Mouse (Mus musculus): ENCODE measurements around the gene Bean1. TPM values are rescaled to one million over a fixed set of nuclear protein-coding genes. Genes with fewer than 3 reads are reported as not detected.
"Not testable (repeated sequence)": the region's sequence is repeated elsewhere in the genome, so short reads cannot be mapped to it uniquely, and the experiment has no call there.

The Bean1 gene
- total RNA-seq, 2 experiments from 2014 or later, result 11.0 to 11.6 TPM

DNA sequence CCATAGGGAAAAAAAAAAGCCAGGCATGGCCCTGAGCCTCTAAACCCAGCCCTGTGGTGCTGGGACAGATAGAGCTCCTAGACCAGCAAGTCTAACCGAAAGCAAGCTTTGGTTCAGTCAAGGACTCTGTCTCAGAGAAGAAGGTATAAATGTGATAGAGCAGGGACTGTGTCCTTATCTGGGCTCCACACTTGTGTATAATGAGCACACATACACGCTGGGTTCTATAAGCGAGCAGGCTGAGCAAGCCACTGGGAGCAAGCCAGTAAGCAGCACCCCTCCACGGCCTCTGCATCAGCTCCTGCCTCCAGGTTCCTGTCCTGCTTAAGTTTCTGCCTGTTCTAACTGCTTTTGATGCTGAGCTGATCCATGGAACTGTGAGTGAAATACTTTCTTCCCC, 61.8 kb downstream of the Bean1 start:
- intact Hi-C loops (cut with DNase I), result no loop called here
- DNase-seq (ENCODE audit: low spot score in 2 of 2), result no peak

DNA sequence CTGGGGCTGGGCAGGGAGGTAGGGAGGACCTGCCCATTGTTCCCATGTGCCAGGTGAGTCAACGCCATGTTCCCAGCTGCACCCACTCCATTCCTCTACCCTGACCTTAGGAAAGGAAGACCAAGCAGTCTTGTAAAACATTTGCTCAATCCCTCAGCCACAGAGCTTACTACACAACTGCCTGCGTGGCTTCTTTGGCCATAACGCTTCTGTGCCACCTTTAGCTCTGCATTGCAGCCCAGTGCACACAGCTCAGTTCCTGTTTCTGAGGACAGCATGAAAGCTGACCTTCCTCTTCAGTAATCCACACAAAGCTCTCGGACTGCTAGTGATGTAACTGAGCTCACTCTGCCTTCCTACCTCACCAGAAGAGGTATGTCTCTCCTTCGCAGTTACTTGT, 62.7 kb downstream of the Bean1 start:
- intact Hi-C loops (cut with DNase I), result no loop called here
- DNase-seq (ENCODE audit: low spot score in 2 of 2), result no peak

DNA sequence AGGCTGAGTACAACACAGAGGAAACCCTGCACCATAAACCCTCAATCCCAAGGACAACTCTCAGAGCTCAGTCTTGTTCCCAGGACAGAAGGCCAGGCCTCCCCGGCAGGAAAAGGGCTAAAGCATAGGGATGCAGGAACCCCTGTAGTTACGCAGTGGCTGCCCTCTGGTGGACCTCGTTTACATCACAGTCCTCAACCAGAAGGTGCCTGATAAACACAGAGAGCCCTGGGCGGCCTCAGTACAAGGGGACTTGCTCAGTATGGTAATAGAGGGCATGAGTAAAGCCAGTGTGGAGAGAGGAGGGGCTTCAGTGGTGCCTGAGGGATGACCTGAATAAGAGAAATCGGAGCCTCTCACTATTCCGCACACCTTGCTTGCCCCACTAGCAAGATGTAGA, 64.3 kb downstream of the Bean1 start:
- intact Hi-C loops (cut with DNase I), result no loop called here
- DNase-seq (ENCODE audit: low spot score in 2 of 2), result no peak

DNA sequence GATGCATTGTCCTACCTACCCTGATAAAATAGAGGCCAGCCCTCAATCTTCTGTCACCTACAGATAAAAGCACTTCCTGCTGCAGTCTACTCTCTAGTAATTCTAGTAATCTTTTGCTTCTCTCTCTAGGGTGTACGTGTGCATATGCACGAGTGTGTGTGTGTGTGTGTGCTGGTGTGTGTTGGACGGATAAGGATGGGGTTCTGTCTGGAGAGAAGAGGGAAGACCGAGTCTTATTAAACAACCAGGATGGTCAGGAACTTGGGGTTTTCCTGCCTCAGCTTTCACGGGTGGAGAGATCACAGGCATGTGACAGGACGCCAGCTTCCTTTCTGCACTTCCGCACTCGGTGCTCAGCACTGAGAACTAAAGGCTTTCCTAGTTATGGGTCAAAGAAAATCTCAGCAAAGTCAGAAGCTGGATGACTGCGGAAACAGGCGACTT, 69.2 kb downstream of the Bean1 start:
- no peak for DNase-seq (ENCODE audit: low spot score in 2 of 2)
- intact Hi-C loops (cut with DNase I), result no loop called here

DNA sequence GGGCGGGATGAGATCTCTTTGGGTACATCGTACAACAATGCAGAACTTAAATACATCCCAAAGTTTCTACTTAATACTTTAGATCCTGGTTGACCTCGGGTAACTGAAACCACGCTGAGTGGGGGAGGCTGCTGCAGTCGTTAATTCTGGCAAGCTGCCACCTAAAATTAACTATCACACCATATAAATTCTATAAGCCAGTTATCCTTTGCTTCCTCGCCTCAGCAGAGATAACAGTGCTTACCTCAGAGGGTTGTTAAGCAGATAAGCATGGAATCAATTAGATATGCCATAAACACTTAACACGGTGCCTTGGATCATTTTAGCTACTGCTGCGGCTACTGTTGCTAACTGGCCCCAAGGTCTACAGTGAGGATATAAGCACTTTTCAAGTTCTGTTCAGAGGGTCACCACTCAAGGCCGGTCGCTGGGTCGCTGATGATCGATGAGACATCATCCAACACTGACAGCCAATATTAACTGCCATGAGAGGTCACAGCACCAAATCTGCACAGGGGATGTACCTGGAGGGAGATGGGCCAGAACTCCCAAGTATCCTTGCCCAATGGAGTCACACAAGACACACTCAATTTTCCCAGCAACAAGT, 71.9 kb downstream of the Bean1 start:
- DNase-seq (ENCODE audit: low spot score in 2 of 2), result no peak
- intact Hi-C loops (cut with DNase I), result loop anchor here (10.0 kb wide), 1 partner anchor 193 kb away; no protein-coding TSS in a partner anchor

DNA sequence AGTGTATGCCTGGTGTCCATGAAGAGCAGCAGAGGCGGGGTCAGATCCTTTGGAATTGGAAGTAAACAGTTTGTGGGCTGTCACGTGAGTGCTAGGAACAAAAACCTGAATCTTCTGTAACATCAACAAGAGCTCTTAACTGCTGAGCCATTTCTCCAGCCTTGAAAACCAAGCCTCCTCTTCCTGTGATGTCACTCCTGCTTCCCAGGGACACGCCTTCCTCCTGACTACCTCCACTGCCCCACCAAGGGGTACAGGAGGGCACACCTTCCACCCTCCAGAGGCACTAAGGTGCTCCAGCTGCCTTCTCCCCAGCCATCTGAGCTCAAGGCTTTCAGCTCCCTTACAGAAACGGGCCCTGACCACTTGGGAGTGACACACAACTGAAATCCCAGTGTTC, 76.4 kb downstream of the Bean1 start:
- intact Hi-C loops (cut with DNase I), result loop anchor here (10.0 kb wide), 1 partner anchor 188 kb away; no protein-coding TSS in a partner anchor

DNA sequence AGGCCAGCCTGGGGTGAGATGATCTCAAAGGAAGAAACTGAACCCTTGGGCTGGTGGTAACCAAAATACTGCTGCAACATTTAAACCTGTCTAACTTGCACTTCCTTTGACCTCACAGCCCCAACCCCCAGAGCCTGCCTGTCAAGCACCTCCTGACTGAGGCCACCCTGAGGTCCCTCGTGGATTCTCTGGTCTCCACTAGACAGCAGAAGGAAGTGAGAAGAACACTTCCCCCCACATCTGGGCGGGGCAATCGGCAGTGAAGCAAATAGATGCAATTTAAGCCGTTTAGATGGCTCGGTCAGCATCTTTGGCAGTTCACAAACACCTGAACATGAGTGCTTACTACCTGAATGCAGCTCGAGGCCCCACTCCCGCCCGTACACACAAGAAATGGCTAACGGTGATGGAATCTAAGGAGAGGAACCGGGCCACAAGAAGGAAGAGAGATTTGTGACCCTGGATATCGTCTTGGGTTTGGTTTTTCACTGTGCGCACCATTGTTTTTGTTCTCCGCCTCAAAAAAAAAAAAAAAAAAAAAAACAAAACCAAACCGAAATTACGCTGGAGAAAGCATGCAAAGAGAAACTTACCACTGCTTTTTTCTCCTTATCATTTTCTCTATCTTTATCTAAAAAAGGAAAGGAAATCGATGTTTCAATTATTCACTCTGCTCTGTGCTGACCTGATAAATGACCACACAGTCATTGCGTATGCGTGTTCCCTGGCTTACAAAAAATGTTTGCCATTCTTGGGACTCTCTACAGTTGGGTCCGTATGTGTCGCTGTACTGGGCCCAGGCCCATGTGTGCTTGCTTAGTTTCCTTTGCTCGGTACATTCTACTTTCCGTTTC, 77.0 kb downstream of the Bean1 start:
- DNase-seq (ENCODE audit: low spot score in 2 of 2), result no peak
- intact Hi-C loops (cut with DNase I), result loop anchor here (10.0 kb wide), 1 partner anchor 188 kb away; no protein-coding TSS in a partner anchor

More for the DNA sequence above, 76.4 kb downstream of the Bean1 start:
- no peak for DNase-seq (ENCODE audit: low spot score in 2 of 2)

DNA sequence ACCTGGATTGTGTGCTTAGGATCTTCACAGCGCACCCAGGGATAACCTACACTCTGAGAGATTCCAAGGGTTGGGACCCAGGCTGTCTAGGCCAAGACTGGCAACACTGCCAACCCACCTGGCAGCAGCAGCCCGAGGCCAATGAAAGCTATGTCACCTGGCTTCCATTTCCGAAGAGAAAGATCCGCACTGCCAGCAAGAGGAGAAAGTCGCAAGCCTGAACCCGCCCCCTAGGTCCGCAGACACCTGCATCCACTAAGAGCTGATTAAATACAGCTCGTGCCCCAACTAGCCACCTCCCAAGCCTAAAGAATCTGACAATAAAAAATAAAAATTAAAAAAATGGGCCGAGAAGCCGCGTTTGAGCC, 77.7 kb downstream of the Bean1 start:
- intact Hi-C loops (cut with DNase I), result loop anchor here (10.0 kb wide), 1 partner anchor 187 kb away; no protein-coding TSS in a partner anchor
- no peak for DNase-seq (ENCODE audit: low spot score in 2 of 2)

DNA sequence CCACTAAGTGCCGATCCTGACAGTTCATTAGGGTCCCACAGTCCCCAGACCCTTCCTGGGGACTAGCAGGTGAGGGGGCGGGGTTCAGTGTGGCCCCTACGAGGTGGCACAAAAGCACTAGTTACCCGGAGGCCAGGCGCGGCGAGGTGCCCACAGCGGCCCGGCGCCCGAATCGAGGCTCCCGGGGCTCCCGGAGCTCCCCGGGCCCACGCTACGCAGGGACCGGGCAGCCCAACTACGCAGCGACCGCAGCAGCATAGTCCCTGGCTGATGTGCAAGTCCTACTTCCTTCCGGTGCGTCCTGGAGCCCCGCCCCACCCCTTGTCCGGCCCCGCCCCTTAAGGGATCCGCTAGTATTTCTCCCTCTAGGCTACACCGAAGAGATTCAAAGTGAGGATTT, 78.0 kb downstream of the Bean1 start, which contains the start of gene Tk2:
Tk2 (minus strand) TSS at position 283 of the 400 bp plus-strand sequence.
- intact Hi-C loops (cut with DNase I), result loop anchor here (10.0 kb wide), 1 partner anchor 187 kb away; no protein-coding TSS in a partner anchor
- peak; percentile 75 to 81 for DNase-seq (ENCODE audit: low spot score in 2 of 2)

DNA sequence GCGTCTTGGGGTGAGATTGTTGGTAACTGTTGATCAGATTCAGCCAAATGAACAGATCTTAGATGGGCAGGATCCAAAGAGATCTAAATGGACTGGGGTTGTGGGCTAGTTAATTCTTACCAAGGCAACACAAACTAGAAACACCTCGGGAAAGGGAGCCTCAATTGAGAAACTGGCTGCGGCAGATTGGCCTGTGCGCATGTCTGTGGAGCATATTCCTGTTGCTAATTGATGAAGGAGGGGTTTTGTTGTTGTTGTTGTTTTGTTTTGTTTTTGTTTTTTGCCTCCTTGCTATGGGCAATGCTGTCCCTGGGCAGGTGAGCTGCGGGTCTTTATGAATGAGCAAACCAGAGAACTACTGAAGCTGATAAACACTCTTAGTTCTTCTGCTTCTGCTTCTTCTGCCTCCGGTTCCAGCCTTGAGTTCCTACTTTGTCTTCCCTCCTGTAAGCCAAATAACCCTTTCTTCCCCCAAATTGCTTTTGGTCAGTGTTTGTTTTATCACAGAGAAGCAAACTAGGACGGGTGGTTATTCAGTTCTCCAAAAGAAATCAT, 79.3 kb downstream of the Bean1 start:
- DNase-seq (ENCODE audit: low spot score in 2 of 2), result no peak
- intact Hi-C loops (cut with DNase I), result loop anchor here (10.0 kb wide), 1 partner anchor 185 kb away; no protein-coding TSS in a partner anchor

DNA sequence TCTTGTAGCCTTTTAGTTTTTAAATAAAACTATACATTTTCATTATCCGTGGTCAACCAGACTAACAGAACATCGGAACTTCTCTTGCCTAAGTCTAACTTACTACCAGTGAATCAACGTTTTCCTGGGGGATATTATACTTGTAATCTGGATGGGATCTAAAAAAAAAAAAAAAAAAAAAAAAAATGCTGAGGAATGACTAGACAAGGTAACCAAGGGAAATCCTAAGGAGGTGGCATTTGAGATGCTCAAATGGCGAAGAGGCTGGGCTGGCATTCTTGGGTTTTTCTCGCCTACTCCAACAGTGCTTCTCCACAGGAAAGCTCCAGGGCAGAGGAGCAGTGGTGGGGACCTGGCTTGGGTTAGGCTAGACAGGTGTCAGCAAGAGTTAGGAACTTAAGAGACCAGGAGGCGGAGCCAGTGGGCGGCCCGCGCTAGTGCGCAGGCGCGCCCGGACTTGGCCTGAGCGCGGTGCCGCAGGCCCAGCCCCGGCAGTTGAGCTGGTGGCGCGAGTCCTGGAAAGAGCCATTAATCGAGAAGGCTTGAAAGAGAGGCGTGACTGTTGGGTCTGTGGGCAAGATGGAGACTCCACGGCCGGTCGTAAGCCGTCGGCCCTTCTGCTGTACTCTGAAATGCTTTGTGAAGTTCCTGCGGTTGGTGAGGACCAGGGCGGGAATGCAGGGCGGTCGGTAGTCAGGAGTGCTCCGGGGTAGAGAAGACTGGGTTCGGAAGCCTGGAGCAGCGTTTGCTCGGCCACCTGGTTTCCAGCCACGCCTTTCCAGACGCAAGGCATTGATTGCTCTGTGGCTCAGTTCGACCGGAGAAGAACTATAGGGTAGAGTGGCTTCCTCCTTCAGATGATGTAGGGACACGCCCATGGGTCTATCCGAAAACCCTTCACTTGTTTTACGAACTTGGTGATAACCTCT, 80.5 kb downstream of the Bean1 start, which contains the start of gene Cklf:
Cklf (plus strand) TSS at position 423 of the 929 bp plus-strand sequence.
- DNase-seq (ENCODE audit: low spot score in 2 of 2), result peak; percentile 78 to 81
- intact Hi-C loops (cut with DNase I), result loop anchor here (5.0 kb wide), 1 partner anchor 92 kb away; no protein-coding TSS in a partner anchor

DNA sequence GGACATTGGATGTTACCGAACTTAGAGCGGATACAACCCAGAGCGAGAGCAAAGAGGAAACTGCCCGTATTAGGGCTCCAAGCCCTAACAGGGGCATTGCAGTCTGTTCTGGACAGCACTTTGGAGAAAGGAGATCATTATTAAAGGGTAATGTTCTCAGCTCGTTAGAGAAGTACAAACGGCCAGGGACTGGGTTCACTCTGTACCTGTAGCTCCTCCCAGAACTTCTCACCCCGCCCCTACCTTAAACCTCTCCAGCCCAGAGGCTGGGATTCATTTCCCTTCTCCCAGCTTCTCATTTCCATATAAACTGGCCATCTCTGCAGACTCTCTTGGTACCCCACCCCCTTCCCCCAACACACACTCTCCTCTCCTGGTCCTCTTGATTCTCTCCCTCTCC, 81.2 kb downstream of the Bean1 start:
- DNase-seq (ENCODE audit: low spot score in 2 of 2), result no peak

DNA sequence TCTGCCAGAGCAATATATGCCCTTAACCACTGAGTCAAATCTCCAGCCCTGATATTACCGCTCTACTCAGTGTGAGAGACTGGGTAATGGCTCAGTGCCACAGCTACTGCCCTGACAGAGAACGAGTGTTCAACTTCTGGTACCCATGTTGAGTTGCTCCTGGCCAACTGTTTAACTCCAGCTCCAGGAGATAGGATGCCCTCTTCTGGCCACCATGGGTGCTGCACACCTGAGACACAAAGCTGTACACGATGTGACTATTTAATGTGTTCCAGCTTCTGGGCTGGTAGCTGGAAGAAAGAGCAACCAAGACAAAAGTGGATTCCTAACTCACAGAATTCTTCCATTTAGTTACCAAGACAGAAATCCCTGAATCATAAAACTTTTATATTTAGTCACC, 82.8 kb downstream of the Bean1 start:
- intact Hi-C loops (cut with DNase I), result loop anchor here (5.0 kb wide), 1 partner anchor 89 kb away; no protein-coding TSS in a partner anchor
- DNase-seq (ENCODE audit: low spot score in 2 of 2), result no peak

More for the DNA sequence above, 81.2 kb downstream of the Bean1 start:
- intact Hi-C loops (cut with DNase I), result loop anchor here (5.0 kb wide), 1 partner anchor 91 kb away; no protein-coding TSS in a partner anchor

DNA sequence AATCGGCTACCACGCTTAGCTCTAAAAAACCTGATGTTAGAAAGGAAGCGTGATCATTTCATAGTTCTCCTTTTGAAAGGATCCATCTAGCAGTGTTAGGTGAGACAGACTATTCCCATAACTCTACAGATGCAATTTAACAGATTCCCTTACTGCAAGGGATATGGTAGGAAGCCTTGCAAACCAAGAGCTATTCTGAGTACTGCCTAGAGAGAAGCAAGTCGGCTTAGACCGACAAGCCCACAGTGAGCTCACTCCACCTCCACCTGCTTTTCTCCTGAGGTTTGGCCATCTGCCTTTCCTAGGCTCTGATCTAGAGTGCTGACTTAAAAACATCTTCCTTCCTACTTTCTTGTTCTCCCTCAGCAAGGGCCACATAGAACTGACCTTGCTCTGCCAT, 91.6 kb downstream of the Bean1 start:
- intact Hi-C loops (cut with DNase I); DNase-seq (ENCODE audit: low spot score in 2 of 2): not testable (repeated sequence)

DNA sequence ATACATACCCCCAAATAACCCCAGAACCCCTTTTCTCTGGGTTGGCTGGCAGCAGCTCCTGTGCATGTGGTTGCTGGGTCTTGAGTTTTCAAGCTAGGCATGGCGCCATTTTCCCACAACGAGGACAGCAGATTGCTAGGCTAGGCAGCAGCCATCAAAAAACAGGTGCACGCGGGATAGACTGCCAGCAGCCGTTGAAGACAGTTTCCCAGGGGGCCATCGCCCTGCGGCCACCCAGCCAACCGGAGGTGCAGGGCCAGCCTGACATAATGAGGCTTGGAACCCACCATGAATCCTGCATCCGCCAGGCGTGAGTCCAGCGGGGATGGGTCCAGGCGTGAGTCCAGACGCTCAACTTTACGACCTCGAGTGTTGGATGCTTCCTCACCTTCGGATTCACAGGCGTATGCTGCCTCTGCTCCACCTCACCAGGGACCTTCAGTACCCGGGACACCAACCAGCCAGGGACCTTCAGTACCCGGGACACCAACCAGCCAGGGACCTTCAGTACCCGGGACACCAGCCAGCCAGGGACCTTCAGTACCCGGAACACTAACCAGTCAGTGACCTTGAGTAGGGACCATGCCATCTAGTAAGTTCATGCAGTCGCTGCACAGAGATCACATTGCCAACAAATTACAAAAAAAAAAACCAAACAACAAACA, 94.2 kb downstream of the Bean1 start:
- intact Hi-C loops (cut with DNase I); DNase-seq (ENCODE audit: low spot score in 2 of 2): not testable (repeated sequence)

DNA sequence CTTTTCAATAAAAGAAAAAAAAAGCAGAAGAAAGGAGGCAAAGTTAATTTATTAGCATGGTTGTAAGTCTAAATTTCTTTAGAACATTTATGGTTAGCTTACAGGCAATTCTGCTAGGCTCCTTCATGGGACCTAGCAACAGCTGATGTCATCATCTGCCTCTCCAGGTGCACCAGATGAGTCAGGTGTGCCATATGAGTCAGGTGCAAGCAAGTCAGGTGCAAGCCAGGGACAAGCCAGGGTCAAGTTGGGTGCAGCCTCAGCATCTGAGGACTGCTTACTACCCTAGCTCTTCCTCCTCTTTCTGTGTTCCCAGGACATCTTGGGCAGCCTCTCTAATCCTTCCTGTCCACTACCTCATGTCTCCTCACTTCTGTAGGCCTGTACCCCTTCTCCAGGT, 98.1 kb downstream of the Bean1 start:
- no peak for DNase-seq (ENCODE audit: low spot score in 2 of 2)
- intact Hi-C loops (cut with DNase I), result no loop called here
